Mouse (Mus musculus) stomach, postnatal 0 days (tissue): ENCODE data around the gene Ddx24. TPM values are rescaled to one million over a fixed set of nuclear protein-coding genes. Genes with fewer than 3 reads are reported as not detected.
A peak's percentile ranks its signal among the peaks of the same experiment; 100 is the strongest.
"Not testable (repeated sequence)": the region's sequence is repeated elsewhere in the genome, so short reads cannot be mapped to it uniquely, and the experiment has no call there.

Experiments used
- ATAC-seq: fragments of 200-750 bp; cut with Nextera tagmentation; 2 replicates; pipeline ENCODE4 v1.8.0; 2017; ENCODE audit not compliant: low FRiP score, low TSS enrichment
- DNase-seq: peaks from one replicate; pipeline ENCODE4 v3.0.0-alpha.2; 2016; ENCODE audit warnings: low spot score
- H3K27ac ChIP-seq: fragments of 300-500 bp; sonication (generic); replicated peaks from 2 replicates; pipeline ENCODE4 v1.5.1; 2014; ENCODE audit warnings: mild to moderate bottlenecking, control low read depth
- H3K27me3 ChIP-seq: fragments of 300-500 bp; sonication (generic); 2 replicates; pipeline ENCODE4 v1.6.1; 2014; ENCODE audit warnings: low read length; ENCODE audit not compliant: control insufficient read depth, insufficient read depth
- H3K36me3 ChIP-seq: fragments of 300-500 bp; sonication (generic); 2 replicates; pipeline ENCODE4 v1.6.1; 2014; ENCODE audit warnings: low read length, mixed read lengths; ENCODE audit not compliant: control insufficient read depth, insufficient read depth
- H3K4me1 ChIP-seq: fragments of 300-500 bp; sonication (generic); replicated peaks from 2 replicates; pipeline ENCODE4 v1.6.1; 2014; ENCODE audit warnings: antibody characterized with exemption; ENCODE audit not compliant: control insufficient read depth, insufficient read depth
- H3K4me2 ChIP-seq: fragments of 300-500 bp; sonication (generic); replicated peaks from 2 replicates; pipeline ENCODE4 v1.6.1; 2014; ENCODE audit warnings: low read depth, mild to moderate bottlenecking, control low read depth, moderate library complexity
- H3K4me3 ChIP-seq: fragments of 300-500 bp; sonication (generic); 2 replicates; pipeline ENCODE4 v1.5.1; 2014; ENCODE audit warnings: low read depth, low read length, control low read depth
- H3K9ac ChIP-seq: fragments of 300-500 bp; sonication (generic); 2 replicates; pipeline ENCODE4 v1.6.1; 2014; ENCODE audit warnings: mild to moderate bottlenecking, low read length, control low read depth, mixed read lengths
- H3K9me3 ChIP-seq: fragments of 300-500 bp; sonication (generic); 2 replicates; pipeline ENCODE4 v1.6.1; 2016; ENCODE audit warnings: low read length; ENCODE audit not compliant: control insufficient read depth
- CTCF ChIP-seq: IDR thresholded peaks from 2 replicates; pipeline ENCODE4 v1.5.1; 2016; ENCODE audit warnings: antibody characterized with exemption, low read depth, mild to moderate bottlenecking, moderate library complexity
- EP300 ChIP-seq: optimal IDR thresholded peaks from 2 replicates; pipeline ENCODE3; 2016; ENCODE audit warnings: antibody characterized with exemption
- WGBS: fragments of 180-500 bp; shearing (Covaris S2); extraction: QIAGEN DNeasy Blood & Tissue Kit; methylation state at CpG from one replicate; pipeline ENCODE4 v1.1.7; 2014; 5-methylcytosine and 5-hydroxymethylcytosine counted together
- polyA plus RNA-seq: library from polyadenylated mRNA; unstranded; fragments of >200 nt; fragmentation: Nextera tagmentation; extraction: Ambion mirVana; gene quantifications from 2 replicates; pipeline ENCODE4 v1.2.1, GENCODE M21; 2015

Gene Ddx24
- polyA plus RNA-seq = 68.8 and 84.8 TPM in 2 replicates

GRCm38 (mm10) chr12:103425729-103426470 is at the start of gene Ddx24:
Ddx24 (minus strand) TSS chr12:103425830.
- H3K36me3 ChIP-seq = peaks cover 4% of the 10 kb centered on the region; the same call in 1 of the 2 replicates
- peaks cover 8% of the 10 kb centered on the region; the same call in 1 of the 2 replicates for H3K4me1 ChIP-seq
- peak within 1 kb of the TSS; percentile 92 for H3K9ac ChIP-seq
- no peaks in the 10 kb centered on the region for H3K9me3 ChIP-seq
- 1% methylated on average over 33 of the region's 33 CpGs for WGBS
- peak within 1 kb of the TSS; percentile 79 for H3K4me2 ChIP-seq
- no peaks in the 10 kb centered on the region for H3K27me3 ChIP-seq
- H3K27ac ChIP-seq = peak within 1 kb of the TSS; percentile 70
- H3K4me3 ChIP-seq = peak within 1 kb of the TSS; percentile 89
- ATAC-seq = peak; percentile 100
- TF ChIP-seq EP300 (no peak), CTCF (peak; percentile 95)
- peak; percentile 99 for DNase-seq

GRCm38 (mm10) chr12:103474481-103474880 is 48.9 kb upstream of the Ddx24 start:
- WGBS = 35% methylated on average over 2 of the region's 2 CpGs
- no peak for ATAC-seq
- H3K36me3 ChIP-seq = no peaks in the 10 kb centered on the region

GRCm38 (mm10) chr12:103457140-103457539 is 31.5 kb upstream of the Ddx24 start, which contains the start of gene Ifi27l2b:
Ifi27l2b (minus strand) TSS chr12:103457223.
- peak; percentile 35 for DNase-seq
- H3K27ac ChIP-seq = no peak within 1 kb of the TSS
- peak; percentile 97 for ATAC-seq
- no peaks in the 10 kb centered on the region for H3K27me3 ChIP-seq
- no peaks in the 10 kb centered on the region for H3K9me3 ChIP-seq
- H3K9ac ChIP-seq = no peak within 1 kb of the TSS
- H3K36me3 ChIP-seq = no peaks in the 10 kb centered on the region
- no peaks in the 10 kb centered on the region for H3K4me1 ChIP-seq
- H3K4me3 ChIP-seq = no peak within 1 kb of the TSS
- no peak for TF ChIP-seq CTCF
- TF ChIP-seq EP300 = no peak
- H3K4me2 ChIP-seq = no peak within 1 kb of the TSS
- WGBS = 46% methylated on average over 3 of the region's 3 CpGs

More at GRCm38 (mm10) chr12:103474481-103474880, 48.9 kb upstream of the Ddx24 start:
- Histone ChIP-seq H3K4me1 (no peaks in the 10 kb centered on the region), H3K27me3 (no peaks in the 10 kb centered on the region), H3K4me3 (no peak overlapping the region), H3K9me3 (no peaks in the 10 kb centered on the region), H3K27ac (no peak overlapping the region), H3K9ac (no peak overlapping the region), H3K4me2 (no peak overlapping the region)
- DNase-seq = no peak
- TF ChIP-seq EP300 = no peak
- TF ChIP-seq CTCF = no peak

GRCm38 (mm10) chr12:103456727-103457126 is 31.1 kb upstream of the Ddx24 start:
- not testable (repeated sequence) for H3K4me3 ChIP-seq, H3K9ac ChIP-seq, H3K27ac ChIP-seq, H3K9me3 ChIP-seq, H3K27me3 ChIP-seq, H3K4me1 ChIP-seq, H3K4me2 ChIP-seq, H3K36me3 ChIP-seq, DNase-seq
- no CpG with 5 or more reads among the region's 1 CpGs for WGBS
- peak; percentile 38 for ATAC-seq

GRCm38 (mm10) chr12:103453361-103453760 is 27.7 kb upstream of the Ddx24 start:
- Histone ChIP-seq H3K9ac (no peak overlapping the region), H3K4me3 (no peak overlapping the region), H3K27ac (no peak overlapping the region), H3K4me1 (no peaks in the 10 kb centered on the region), H3K4me2 (no peak overlapping the region), H3K27me3 (no peaks in the 10 kb centered on the region), H3K36me3 (no peaks in the 10 kb centered on the region), H3K9me3 (no peaks in the 10 kb centered on the region)
- DNase-seq (no peak), ATAC-seq (peak; percentile 31; the same call in 1 of the 2 replicates)
- no peak for TF ChIP-seq EP300
- no peak for TF ChIP-seq CTCF

GRCm38 (mm10) chr12:103445060-103445459 is 19.4 kb upstream of the Ddx24 start:
- Histone ChIP-seq H3K9me3 (no peaks in the 10 kb centered on the region), H3K4me1 (no peaks in the 10 kb centered on the region), H3K4me2 (no peak overlapping the region), H3K36me3 (no peaks in the 10 kb centered on the region), H3K27ac (no peak overlapping the region), H3K27me3 (no peaks in the 10 kb centered on the region), H3K9ac (no peak overlapping the region), H3K4me3 (no peak overlapping the region)
- no peak for ATAC-seq
- no peak for TF ChIP-seq EP300
- TF ChIP-seq CTCF = no peak
- WGBS = 80% methylated on average over 3 of the region's 3 CpGs
- DNase-seq = no peak

GRCm38 (mm10) chr12:103444261-103444660 is 18.6 kb upstream of the Ddx24 start:
- H3K27me3 ChIP-seq, H3K4me2 ChIP-seq, H3K27ac ChIP-seq, H3K4me1 ChIP-seq, ATAC-seq, H3K9ac ChIP-seq, H3K9me3 ChIP-seq, H3K36me3 ChIP-seq, H3K4me3 ChIP-seq: not testable (repeated sequence)
- peak; percentile 28 for DNase-seq
- whole genome bisulfite sequencing = 26% methylated on average over 5 of the region's 7 CpGs
